Mouse (Mus musculus): ENCODE results near the gene Grik4.

Gene Grik4

DNA sequence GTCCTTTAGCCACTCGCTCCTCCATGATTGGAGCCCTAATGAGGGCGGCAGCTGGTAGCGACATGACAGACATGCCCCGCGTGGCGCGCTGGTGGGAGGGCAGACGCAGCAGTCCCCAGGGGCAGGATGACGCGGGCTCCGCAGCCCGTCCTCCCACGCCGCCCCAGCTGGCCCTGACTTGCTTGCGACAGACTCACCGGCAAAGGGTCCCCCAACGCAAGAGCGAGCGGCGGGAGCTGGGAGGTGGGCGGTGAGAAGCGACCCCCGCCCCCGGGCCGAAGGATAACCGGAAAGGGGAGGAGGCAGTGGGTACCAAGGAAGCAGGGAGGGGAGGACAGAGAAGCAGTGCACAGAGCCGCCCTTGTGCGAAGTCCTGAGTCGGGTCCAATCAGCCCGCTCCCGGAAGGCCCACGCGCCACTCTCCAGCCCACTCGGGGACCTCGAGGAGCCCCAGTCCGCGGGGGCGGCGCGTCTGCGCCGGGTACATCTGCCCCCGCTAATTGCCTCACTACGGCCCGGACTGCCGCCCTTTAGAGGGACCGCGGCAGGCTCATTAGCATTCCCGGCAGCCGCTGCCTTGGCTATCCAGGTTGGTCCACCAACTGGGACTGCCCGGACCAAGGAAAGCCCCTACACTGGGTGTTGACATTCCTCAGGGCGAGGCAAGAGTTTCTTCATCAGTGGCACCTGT lies 46.8 kb downstream of the Grik4 start:
- no peak for DNase-seq

DNA sequence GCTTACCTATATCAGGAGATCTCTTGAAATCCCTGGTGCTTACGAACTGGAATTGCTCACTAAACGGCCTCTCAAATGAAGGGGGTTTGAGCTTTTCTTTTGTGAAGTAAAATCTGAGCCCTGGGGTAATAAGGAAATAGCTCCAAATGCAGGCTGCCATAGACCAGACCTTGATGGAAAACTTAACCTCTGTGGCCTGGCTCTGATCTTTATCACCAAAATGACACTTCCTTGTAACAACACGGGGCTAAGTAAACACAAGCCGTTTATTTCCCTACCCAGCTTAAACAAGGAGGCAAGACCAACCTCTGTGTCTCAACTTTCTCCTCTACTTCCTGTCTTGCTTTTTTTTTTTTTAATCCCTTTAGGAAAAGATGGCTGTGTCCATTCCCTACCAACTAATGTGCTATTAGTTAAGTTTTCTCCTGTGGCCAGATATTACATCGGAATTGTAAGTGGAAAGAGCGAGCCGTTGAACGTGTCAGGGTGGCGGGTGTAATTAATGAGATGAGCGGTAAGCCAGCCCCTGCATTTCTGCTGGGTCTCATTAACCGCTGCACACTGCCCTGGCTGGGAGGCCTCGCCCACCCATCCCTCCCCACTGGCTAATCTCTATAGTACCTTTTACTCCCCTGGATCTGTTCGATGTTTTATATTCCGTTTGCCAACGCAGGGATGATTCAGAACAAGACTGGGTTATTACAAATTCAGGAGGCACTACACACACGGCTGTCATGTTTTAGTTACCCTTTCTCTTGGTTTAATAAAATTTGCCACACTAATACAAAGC lies 47.7 kb downstream of the Grik4 start:
- no peak for DNase-seq

DNA sequence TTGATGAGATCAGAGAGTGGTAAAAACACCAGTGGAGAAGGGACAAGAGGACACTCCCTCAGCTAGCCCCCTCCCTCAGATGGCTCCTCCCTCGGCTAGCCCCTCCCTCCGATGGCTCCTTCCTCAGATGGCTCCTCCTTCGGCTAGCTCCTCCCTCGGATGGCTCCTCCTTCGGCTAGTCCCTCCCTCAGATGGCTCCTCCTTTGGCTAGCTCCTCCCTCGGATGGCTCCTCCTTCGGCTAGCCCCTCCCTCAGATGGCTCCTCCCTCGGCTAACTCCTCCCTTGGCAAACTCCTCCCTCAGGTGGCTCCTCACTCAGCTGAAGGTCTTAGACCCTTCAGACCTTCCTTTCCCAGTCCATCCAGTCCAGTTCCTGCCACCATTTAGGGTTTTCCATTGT lies 51.5 kb downstream of the Grik4 start:
- no peak for DNase-seq

DNA sequence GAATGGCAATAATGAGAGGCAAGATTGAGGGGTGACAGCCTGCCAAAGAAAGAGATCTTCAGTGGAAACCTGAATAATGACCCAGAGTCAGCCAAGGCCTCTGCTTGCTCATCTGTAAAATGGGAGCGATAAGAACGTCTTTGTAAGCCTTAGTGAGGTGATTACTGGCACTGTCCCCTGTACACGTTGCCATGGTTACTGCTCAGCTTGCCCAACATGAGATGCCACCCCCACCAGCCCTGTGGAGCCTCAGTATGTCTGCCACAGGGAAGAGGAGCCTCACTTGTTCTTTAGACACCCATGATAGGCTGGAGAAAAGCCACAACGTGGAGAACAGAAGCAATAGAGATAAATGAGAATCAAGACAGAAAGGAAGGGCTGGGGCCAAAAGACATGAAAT lies 56.4 kb downstream of the Grik4 start:
- no peak for DNase-seq

DNA sequence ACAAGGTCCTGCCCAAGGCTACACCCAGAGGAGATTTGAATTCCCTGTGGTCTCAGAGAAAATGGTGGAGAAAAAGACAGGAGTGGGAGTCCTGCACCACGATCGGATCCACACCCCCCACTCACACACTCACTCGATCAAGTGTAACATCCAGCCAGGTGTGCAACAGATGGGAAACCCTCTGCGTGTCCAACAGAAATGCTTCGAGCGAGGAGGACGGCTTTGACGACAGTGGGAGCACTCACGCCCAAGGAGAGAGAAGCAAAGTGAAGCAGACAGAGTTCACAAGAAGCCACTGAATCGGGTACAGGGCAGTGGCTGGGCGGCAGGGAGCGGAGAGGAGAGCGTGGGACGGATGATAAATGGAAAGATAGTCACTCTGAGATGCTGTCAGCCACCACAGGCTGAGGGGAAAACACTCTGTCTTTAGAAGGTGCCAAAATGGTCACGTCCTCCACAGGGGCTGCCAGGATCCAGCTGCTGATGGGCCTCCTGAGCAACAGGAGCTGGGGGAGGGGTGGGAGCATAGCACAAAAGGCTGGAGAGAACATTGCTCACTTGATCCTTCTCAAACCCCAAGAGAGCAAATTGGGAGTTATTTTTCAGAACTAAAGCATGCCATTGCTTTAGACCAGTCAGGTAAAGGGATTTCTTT lies 58.1 kb downstream of the Grik4 start:
- DNase-seq = no peak

DNA sequence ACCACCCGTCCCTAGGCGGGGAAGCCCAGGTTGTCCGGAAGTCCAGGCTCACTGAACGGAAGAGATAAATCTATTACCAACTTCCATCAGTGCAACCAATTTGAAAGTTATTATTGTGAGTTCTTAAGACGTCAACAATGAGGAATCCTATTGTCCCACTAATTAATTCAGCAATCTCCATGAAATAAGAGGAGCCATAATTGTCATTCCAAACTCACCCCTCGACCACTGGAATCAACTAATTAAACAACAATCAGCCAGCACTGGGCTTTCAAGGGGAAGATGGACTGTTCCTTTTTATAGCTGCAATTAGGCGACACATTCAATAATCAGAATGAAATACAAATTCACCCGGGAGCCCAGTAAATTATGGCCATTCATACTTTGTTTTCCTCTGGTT lies 58.7 kb downstream of the Grik4 start:
- no peak for DNase-seq

DNA sequence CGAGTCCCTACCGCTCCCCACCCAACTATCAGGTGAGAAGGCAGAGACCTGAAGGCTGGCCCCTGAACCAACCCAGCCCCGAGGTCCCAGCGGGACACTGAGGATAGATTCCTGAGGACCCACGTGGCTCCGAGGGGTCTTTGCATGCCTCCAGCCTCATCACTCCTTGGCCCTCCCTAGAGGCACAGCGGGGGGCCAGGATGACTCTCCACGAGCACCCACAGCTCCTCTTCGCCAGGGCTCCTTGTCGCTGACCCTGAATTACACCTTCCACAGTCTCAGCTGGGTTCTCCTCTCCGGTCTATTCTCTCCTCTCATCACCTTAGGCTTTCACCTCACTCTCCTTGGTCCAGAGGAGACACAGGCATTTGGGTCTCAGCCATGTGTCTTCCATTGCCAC lies 59.2 kb downstream of the Grik4 start:
- DNase-seq = no peak

DNA sequence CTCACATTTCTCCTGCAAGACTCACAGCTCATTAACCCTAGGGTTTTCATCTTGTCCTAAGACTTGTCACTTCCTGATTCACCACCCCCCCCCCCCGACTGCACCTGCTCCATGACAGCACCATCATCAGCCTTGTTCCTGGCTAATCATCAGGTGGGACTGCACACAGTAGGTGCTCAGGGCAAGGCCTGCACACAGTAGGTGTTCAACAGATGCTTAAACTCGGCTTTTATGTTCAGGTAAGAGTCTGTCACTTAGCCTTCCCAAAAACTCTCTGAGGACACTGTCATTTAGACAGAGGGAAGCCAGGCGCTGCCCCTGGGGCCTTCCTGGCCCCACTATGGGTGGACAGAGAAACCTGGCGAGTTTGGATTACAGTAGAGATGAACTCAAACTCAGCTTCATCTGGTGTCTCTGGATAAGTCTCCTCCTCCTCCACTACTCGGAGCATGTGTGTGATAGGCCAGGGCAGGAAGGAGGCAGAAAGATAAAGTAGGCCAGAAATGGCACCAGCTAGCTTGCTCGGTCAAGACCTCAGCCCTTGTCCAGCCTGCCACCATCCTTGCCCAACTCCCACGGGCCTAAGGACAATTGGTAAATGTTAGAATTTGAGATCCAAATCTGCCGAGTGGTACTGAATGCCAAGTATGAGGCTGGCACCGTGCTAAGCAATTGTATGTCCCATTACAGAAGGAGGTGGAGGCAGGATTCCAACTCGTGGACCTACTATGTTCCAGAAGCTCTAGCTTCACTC lies 61.1 kb downstream of the Grik4 start:
- no peak for DNase-seq

DNA sequence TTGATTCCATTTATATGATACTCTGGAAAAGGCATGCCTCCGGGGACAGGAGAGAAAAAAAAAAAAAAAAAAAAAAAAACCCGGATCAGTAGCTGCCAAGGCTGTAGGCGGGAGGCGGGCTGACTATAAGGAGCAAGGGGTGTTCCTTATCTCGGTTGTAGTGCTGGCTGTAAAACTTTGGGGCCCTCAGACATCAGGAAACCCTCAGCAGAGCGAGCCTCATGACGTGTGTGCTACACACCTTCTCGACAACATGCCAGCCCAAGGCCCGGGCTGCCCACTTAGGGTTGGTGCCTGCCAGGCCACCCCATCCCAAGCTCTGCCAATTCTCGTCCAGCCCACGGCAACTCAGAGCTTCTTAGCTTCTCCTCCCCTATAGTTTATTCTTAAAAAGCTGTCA lies 62.0 kb downstream of the Grik4 start:
- DNase-seq = no peak

DNA sequence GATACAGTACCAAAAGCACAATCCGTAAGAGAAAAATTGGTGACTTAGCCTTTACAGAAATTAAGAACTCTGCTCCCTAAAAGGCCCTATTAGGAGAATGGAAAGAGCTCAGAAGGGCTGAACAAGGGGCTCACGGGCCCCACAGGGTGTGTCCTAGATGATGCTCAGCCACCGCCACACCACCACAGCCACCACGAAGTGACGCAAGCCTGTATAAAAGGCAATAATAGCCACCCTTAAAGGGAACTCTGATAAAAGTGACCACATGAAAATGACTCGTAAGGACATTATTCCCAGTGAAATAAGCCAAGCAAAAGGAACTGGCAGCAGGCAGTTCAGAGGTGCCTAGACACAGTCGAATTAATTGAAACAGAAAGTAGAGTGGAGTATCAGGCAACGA lies 63.3 kb downstream of the Grik4 start:
- no peak for DNase-seq

DNA sequence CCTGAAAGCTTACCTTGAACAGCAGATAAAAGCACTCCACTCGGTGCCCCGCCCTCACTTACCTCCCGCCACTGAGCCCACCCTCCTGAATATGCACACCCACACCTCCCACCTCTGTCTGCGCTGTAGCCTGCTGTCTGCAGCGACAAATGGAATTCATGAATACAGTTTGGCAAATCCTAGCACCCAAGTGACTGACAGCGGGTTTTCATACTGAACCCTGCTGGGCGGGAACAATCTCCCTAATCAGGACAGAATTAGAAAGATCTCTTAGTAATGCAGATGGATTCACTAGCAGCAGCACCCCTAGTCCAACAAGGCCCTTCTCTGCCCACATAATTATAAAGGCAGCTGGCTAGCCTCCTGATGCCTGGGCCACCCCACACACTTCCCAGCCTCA lies 65.9 kb downstream of the Grik4 start:
- no peak for DNase-seq

DNA sequence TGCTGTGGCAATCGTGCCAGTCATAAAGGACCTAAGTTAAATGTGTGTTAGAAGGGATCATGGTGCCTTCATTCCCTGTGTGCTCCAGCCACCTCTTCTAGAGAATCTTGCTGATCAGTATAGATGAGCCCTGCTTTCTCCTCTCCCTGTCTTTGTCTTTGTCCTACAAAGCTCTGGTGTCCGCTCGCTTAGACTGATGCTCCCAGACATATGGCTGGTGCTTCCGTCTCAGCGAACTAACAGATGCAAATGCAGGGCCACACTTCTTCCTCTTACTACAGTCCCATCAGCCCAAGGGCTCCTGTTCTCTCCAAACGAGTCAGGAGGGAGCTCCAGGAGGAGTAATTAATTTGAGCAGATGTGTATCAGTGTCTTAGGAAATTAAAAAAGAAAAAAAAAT lies 71.4 kb downstream of the Grik4 start:
- DNase-seq = no peak

DNA sequence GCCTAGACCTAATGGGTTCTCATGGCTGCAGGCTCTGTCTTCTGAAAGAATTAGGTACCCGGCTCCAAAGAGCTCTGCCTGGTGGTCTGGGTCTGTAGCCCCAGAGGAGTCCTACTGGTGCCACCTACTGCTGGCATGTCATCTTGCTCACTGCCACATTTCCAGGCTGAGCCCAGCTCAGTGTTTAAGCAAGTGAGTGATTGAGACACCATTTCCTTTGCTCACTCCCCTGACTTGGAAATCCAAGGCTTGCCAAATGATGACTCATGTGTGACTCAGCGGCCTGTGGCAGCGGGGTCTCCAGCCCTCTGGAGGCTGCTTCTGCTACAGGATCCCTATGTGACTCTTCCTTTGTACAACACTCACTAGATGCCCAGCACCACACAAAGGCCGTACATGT lies 72.6 kb downstream of the Grik4 start:
- no peak for DNase-seq

DNA sequence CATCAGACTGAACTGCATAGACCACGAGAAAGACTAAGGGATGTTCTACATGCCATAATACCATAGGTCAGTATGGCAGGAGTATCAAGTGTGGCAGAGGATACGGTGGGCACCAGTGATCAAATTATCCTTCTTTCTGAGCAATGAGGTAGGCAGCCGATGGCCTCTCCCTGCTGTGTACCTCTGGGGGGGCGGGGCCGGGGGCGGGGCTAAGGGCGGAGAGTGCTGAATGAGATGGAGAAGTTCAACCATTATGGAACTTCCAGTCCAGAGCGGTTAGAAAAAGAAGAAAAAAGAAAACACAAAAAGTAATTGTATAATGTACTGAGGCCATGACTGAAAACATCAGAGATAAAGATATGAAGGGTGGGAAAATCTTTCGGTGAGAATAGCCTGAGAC lies 74.0 kb downstream of the Grik4 start:
- no peak for DNase-seq

DNA sequence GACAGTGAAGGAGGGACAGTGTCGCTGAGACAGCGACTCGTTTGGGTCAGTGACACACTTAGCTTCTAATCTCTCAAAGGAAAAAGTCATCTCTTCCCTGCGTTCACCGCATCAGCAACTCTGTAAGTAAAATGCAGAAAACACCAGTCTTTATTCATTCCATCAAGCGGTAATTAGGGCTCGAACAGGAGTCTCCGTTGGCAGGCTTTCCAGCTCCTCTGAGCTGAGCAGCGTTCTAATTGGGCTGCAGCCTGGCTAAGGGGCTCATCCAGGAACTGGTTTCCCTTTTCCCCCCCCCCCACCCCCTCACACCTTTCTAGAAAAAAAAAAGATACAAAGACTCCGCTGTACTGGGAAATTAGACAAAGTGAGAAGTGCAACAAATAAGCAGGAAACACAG lies 75.8 kb downstream of the Grik4 start:
- DNase-seq = no peak

DNA sequence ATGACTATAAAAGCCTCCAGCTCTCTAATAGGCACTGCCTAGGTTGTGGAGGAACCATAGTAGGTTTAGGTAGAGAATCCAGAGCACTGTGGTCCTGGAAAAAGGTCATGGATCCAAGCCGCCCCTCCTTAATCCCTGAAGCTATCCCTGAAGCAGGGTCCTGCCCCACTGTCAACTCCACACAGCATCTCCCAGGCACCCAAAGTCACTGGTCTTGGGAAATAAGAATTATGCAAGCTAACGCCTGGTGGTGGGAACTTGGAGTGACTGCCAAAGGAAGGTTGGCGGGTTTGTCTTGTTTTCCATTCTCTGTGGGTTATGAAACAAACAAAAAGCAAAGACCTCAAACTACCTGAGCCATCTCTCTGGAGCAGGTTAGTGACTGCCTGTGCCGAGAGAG lies 77.6 kb downstream of the Grik4 start:
- DNase-seq = no peak

DNA sequence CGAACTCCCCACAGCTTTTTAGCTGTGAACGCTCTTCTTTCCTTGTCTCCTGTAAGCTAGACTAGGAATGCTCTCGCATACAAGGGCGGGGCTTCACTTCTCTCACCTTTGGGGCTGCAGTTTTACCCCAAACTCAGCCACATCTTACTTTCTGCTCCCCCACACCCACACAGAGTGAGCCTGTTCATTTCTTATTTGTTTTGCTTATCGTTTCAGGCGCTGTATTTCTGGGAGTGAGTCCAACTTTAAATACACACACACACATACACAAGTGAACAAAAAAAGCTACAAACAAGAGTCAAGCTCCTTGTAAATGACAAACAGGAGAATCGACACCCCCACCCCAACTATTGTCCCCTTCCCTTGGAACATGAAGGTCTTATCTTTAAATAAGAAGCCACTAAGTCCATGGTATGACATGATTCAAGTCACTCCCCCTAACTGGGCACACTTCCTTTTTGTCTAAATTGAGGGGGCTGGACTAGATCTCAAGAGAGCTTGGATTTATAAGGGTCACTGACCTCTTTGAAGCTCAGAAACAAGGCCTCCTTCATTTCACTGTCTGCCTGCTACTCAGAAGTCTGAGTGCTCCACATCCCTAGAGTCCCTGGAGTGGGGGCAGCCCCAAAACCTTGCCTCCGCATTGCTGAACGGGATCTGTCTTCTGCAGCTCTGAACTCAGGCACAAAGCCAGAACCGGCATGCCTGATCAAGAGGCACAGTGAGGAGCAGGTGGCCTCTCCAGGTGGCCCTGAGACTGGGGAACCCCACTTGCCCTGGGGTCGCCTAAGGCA lies 79.1 kb downstream of the Grik4 start:
- DNase-seq = peak; percentile 15

DNA sequence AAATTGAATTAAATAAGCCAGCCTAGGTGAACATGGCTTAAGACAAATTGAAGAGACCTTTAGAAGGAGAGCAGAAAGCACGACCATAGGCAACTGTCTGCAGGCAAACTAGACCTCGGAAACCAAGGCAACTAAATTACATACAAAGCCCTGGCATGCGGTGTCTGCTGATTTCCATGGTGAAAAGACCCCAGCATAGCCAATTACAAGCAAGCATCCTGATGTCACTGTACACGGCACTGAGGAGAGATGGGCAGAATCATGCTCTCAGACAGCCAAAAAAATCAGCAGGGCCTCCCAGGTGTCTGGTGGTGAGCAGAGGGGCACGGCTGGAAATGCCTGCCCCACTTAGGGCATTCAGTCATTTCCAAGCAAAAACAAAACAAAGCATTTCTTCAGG lies 80.9 kb downstream of the Grik4 start:
- no peak for DNase-seq

DNA sequence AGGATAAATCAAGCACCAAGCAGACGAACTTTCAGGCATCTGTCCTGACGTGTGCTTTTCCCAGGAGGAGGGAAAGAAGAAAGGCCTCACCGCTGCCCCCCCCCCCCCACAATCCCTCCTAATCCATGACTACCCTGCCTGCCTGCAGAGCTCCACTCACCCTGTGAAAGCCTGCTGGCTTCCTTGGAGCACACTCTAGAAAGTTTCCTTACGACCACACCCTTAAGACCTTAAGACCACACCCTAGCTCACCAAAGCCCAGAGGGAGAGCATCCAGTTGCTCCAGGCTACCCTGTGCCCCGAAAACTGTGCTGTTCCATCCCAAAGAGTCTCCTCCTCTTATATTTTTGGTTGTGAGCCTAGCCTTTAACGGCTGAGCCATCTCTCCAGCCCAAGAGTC lies 82.6 kb downstream of the Grik4 start:
- no peak for DNase-seq

DNA sequence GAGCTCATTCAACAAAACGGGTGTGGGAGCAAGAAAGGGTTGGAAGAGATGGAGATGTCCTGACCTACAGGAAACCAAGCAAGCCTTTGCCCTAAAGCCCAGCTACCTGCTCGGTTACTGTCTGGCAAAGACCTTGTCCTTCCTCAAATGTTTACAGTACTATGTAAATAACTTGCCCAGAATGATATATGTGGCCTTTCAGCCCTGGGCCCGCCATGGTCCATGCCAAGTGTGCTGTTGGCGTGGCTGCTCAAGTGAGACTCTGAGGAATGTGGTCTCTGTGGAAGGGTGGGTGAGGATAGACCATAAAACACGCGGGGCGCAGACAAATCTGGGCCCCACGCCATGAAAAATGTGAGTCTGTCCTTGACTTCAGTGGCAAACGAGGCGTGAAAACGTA lies 83.1 kb downstream of the Grik4 start:
- no peak for DNase-seq

DNA sequence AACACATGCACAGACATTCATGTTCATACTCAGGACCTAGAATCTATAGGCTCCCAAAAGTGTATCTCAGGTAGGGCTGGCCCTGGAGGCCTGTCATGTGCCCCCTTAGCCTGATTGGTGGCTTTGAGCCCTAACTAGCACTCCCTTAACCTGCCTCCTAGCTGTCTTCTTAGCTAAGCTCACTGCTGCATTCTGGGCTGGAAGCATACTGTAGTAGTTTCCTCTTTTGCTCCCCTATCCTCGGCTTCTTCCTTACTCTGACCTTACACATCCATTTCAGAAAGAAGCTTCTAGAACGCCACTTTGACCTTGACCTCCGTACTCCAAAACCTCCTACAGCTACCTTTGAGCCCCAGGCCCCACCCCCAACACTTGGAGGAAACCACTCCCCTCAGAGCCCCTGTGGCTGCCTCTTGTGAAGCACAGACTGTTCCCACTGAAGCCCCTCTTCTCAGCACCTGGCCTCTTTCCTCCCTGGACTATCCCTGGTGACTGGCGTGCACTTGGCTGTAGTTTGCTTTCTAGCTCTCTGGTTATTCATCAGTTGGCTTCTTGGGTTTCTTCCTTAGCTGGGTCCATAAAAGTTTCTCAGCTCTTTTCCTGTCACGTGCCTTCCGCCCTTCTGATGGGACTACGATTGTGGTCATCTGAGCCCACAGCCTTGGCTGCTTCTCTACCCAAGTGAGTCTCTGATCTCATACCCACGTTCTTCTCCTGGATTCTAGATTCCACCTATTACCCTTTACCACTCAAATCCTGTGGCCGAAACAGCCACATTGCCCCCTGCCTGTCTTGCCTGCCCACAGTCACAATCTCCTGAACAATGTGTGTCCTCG lies 84.1 kb downstream of the Grik4 start:
- peak; percentile 20 for DNase-seq

Measured in thymus, postnatal 14 days (tissue).